Mouse (Mus musculus) MEL (cell line): ENCODE results near the gene Rtel1. TPM values are rescaled to one million over a fixed set of nuclear protein-coding genes. Genes with fewer than 3 reads are reported as not detected.
"Not testable (repeated sequence)": the region's sequence is repeated elsewhere in the genome, so short reads cannot be mapped to it uniquely, and the experiment has no call there.

Source experiments
- DNase-seq: peaks from one replicate; pipeline ENCODE4 v3.0.0; 2011; ENCODE audit warnings: low read depth, low spot score
- H3K27ac ChIP-seq: 2 replicates; pipeline ENCODE4 v1.5.1; 2012; ENCODE audit warnings: low read depth, mild to moderate bottlenecking, control low read depth, low read length, moderate library complexity; ENCODE audit not compliant: control insufficient read depth
- H3K27me3 ChIP-seq, 2 experiments: fragments of 150-350 bp in 1 of 2; sonication (generic) in 1 of 2; 2 replicates each; pipeline ENCODE4 v1.6.1; 2012; ENCODE audit warnings: low read length in 2 of 2, mild to moderate bottlenecking in 2 of 2, improper control_type of control experiment in 1 of 2, moderate library complexity in 1 of 2; ENCODE audit not compliant: insufficient read depth in 2 of 2, control insufficient read depth in 1 of 2
- H3K36me3 ChIP-seq, 2 experiments: 2 replicates each; pipeline ENCODE4 v1.6.1; 2012 to 2014; ENCODE audit warnings: low read length in 2 of 2, improper control_type of control experiment in 1 of 2, inconsistent platforms in 1 of 2, mild to moderate bottlenecking in 1 of 2; ENCODE audit not compliant: insufficient read depth in 2 of 2, control insufficient read depth in 1 of 2
- H3K4me1 ChIP-seq, 2 experiments: fragments of 150-350 bp in 1 of 2; sonication (generic) in 1 of 2; 2 replicates each; pipeline ENCODE4 v1.6.1; 2012; ENCODE audit warnings: low read length in 2 of 2, improper control_type of control experiment in 1 of 2, mild to moderate bottlenecking in 1 of 2; ENCODE audit not compliant: insufficient read depth in 2 of 2, control insufficient read depth in 1 of 2
- H3K4me3 ChIP-seq, 2 experiments: fragments of 150-350 bp in 1 of 2; sonication (generic) in 1 of 2; 2 replicates each; pipeline ENCODE4 v1.5.1; 2012; ENCODE audit warnings: low read depth in 2 of 2, low read length in 2 of 2, mild to moderate bottlenecking in 2 of 2, moderate library complexity in 2 of 2, control low read depth in 1 of 2, improper control_type of control experiment in 1 of 2; ENCODE audit not compliant: control insufficient read depth in 1 of 2, insufficient read depth in 1 of 2
- H3K79me2 ChIP-seq: 2 replicates; pipeline ENCODE4 v1.6.1; 2012; ENCODE audit warnings: mild to moderate bottlenecking, low read length, moderate library complexity; ENCODE audit not compliant: control insufficient read depth, poor library complexity, insufficient read depth
- H3K9ac ChIP-seq: 2 replicates; pipeline ENCODE4 v1.6.1; 2012; ENCODE audit warnings: low read depth, mild to moderate bottlenecking, control low read depth, low read length, moderate library complexity; ENCODE audit not compliant: control insufficient read depth, poor library complexity, severe bottlenecking
- H3K9me3 ChIP-seq: fragments of 150-350 bp; sonication (generic); replicated peaks from 2 replicates; pipeline ENCODE4 v1.6.1; 2012; ENCODE audit warnings: mild to moderate bottlenecking, low read length, improper control_type of control experiment, moderate library complexity; ENCODE audit not compliant: insufficient read depth
- CHD1 ChIP-seq: IDR thresholded peaks from 2 replicates; pipeline ENCODE4 v1.6.1; 2012; ENCODE audit warnings: low read depth, mild to moderate bottlenecking, inconsistent platforms, low read length, improper control_type of control experiment
- CHD2 ChIP-seq: IDR thresholded peaks from 2 replicates; pipeline ENCODE4 v1.6.1; 2011; ENCODE audit warnings: low read length, improper control_type of control experiment
- CTCF ChIP-seq, 3 experiments: IDR thresholded peaks in 2 of 3; conservative IDR thresholded peaks in 1 of 3; 2 replicates each; pipeline ENCODE4 v1.5.1; 2011 to 2012; ENCODE audit warnings: low read length in 3 of 3, low read depth in 2 of 3, mild to moderate bottlenecking in 2 of 3, improper control_type of control experiment in 1 of 3, inconsistent platforms in 1 of 3, mixed read lengths in 1 of 3, moderate library complexity in 1 of 3; ENCODE audit not compliant: control insufficient read depth in 1 of 3, insufficient read depth in 1 of 3, poor library complexity in 1 of 3, severe bottlenecking in 1 of 3
- E2F4 ChIP-seq: IDR thresholded peaks from 2 replicates; pipeline ENCODE4 v1.6.1; 2011; ENCODE audit warnings: low read depth, low read length, improper control_type of control experiment, borderline replicate concordance
- ELF1 ChIP-seq: IDR thresholded peaks from 2 replicates; pipeline ENCODE4 v1.6.1; 2014; ENCODE audit warnings: low read depth, mild to moderate bottlenecking, inconsistent platforms, low read length, improper control_type of control experiment, moderate library complexity
- HCFC1 ChIP-seq: IDR thresholded peaks from 2 replicates; pipeline ENCODE4 v1.6.1; 2012; ENCODE audit warnings: low read depth, mild to moderate bottlenecking, inconsistent platforms, low read length, improper control_type of control experiment, moderate library complexity
- JUND ChIP-seq: IDR thresholded peaks from 2 replicates; pipeline ENCODE4 v1.6.1; 2011; ENCODE audit warnings: low read depth, mild to moderate bottlenecking, improper control_type of control experiment, low read length
- KAT2A ChIP-seq: conservative IDR thresholded peaks from 2 replicates; pipeline ENCODE4 v1.6.1; 2012; ENCODE audit warnings: low read depth, low read length, improper control_type of control experiment, inconsistent platforms
- MAX ChIP-seq: IDR thresholded peaks from 2 replicates; pipeline ENCODE4 v1.6.1; 2011; ENCODE audit warnings: low read length, improper control_type of control experiment
- MXI1 ChIP-seq: IDR thresholded peaks from 2 replicates; pipeline ENCODE4 v1.6.1; 2011; ENCODE audit warnings: mild to moderate bottlenecking, low read depth, low read length, improper control_type of control experiment
- MYB ChIP-seq: IDR thresholded peaks from 2 replicates; pipeline ENCODE4 v1.6.1; 2011; ENCODE audit warnings: mild to moderate bottlenecking, low read depth, low read length, improper control_type of control experiment
- MYC ChIP-seq: IDR thresholded peaks from 2 replicates; pipeline ENCODE4 v1.6.1; 2011; ENCODE audit warnings: low read depth, mild to moderate bottlenecking, low read length, improper control_type of control experiment, moderate library complexity
- NELFE ChIP-seq: IDR thresholded peaks from 2 replicates; pipeline ENCODE4 v1.6.1; 2011; ENCODE audit warnings: low read depth, low read length, improper control_type of control experiment
- NRF1 ChIP-seq: IDR thresholded peaks from 2 replicates; pipeline ENCODE4 v1.6.1; 2014; ENCODE audit warnings: low read depth, mild to moderate bottlenecking, inconsistent platforms, low read length, improper control_type of control experiment, moderate library complexity; ENCODE audit not compliant: poor library complexity, insufficient read depth, severe bottlenecking
- POLR2A ChIP-seq, 2 experiments: IDR thresholded peaks; 2 replicates each; pipeline ENCODE4 v1.6.1; 2011 to 2012; ENCODE audit warnings: low read length in 2 of 2, mild to moderate bottlenecking in 2 of 2, control low read depth in 1 of 2, improper control_type of control experiment in 1 of 2, low read depth in 1 of 2, moderate library complexity in 1 of 2; ENCODE audit not compliant: control insufficient read depth in 1 of 2, insufficient read depth in 1 of 2, poor library complexity in 1 of 2
- POLR2AphosphoS5 ChIP-seq: IDR thresholded peaks from 2 replicates; pipeline ENCODE4 v1.6.1; 2012; ENCODE audit warnings: low read depth, borderline replicate concordance, mild to moderate bottlenecking, inconsistent platforms, low read length, moderate library complexity, mixed read lengths
- SIN3A ChIP-seq: IDR thresholded peaks from 2 replicates; pipeline ENCODE4 v1.6.1; 2012; ENCODE audit warnings: low read length, improper control_type of control experiment, inconsistent platforms
- TAL1 ChIP-seq: IDR thresholded peaks from 2 replicates; pipeline ENCODE4 v1.6.1; 2012; ENCODE audit warnings: mild to moderate bottlenecking, inconsistent platforms, low read length, moderate library complexity, mixed read lengths
- TBP ChIP-seq: IDR thresholded peaks from 2 replicates; pipeline ENCODE4 v1.8.0; 2011; ENCODE audit warnings: low read depth, low read length, improper control_type of control experiment
- TCF12 ChIP-seq: IDR thresholded peaks from 2 replicates; pipeline ENCODE4 v1.6.1; 2014; ENCODE audit warnings: low read depth, mild to moderate bottlenecking, inconsistent platforms, low read length, improper control_type of control experiment, moderate library complexity
- UBTF ChIP-seq: IDR thresholded peaks from 2 replicates; pipeline ENCODE4 v1.6.1; 2012; ENCODE audit warnings: low read depth, mild to moderate bottlenecking, inconsistent platforms, low read length, improper control_type of control experiment, moderate library complexity, borderline replicate concordance; ENCODE audit not compliant: insufficient read depth
- USF2 ChIP-seq, 2 experiments: IDR thresholded peaks; 2 replicates each; pipeline ENCODE4 v1.6.1; 2011 to 2012; ENCODE audit warnings: improper control_type of control experiment in 2 of 2, low read length in 2 of 2, borderline replicate concordance in 1 of 2, inconsistent platforms in 1 of 2, low read depth in 1 of 2, mild to moderate bottlenecking in 1 of 2; ENCODE audit not compliant: insufficient read depth in 1 of 2
- ZKSCAN1 ChIP-seq: IDR thresholded peaks from 2 replicates; pipeline ENCODE4 v1.6.1; 2012; ENCODE audit warnings: low read depth, mild to moderate bottlenecking, inconsistent platforms, low read length, improper control_type of control experiment, moderate library complexity
- ZMIZ1 ChIP-seq: IDR thresholded peaks from 2 replicates; pipeline ENCODE4 v1.6.1; 2012; ENCODE audit warnings: low read depth, mild to moderate bottlenecking, inconsistent platforms, low read length, improper control_type of control experiment, moderate library complexity
- ZNF384 ChIP-seq: IDR thresholded peaks from 2 replicates; pipeline ENCODE4 v1.6.1; 2012; ENCODE audit warnings: low read depth, mild to moderate bottlenecking, inconsistent platforms, low read length, improper control_type of control experiment
- polyA plus RNA-seq, 2 experiments: library from polyadenylated mRNA; stranded (reverse) in 1 of 2; unstranded in 1 of 2; fragments of >175 nt in 1 of 2; fragments of >200 nt in 1 of 2; gene quantifications; 2 replicates each; pipeline versions ENCODE4 v1.2.1 to v1.2.4; 2012; ENCODE audit warnings: low replicate concordance in 2 of 2, low read depth in 1 of 2; ENCODE audit not compliant: insufficient read length in 2 of 2, insufficient read depth in 1 of 2, missing spikeins in 1 of 2
- total RNA-seq: library from RNA; depleted of rRNA; stranded (reverse); fragments of 300-350 nt; gene quantifications from 2 replicates; pipeline ENCODE4 v1.2.3, GENCODE M21; 2012

Rtel1 gene
- total and polyA plus RNA-seq, 3 experiments, result 54.2 to 87.0 TPM; not detected in 1

DNA sequence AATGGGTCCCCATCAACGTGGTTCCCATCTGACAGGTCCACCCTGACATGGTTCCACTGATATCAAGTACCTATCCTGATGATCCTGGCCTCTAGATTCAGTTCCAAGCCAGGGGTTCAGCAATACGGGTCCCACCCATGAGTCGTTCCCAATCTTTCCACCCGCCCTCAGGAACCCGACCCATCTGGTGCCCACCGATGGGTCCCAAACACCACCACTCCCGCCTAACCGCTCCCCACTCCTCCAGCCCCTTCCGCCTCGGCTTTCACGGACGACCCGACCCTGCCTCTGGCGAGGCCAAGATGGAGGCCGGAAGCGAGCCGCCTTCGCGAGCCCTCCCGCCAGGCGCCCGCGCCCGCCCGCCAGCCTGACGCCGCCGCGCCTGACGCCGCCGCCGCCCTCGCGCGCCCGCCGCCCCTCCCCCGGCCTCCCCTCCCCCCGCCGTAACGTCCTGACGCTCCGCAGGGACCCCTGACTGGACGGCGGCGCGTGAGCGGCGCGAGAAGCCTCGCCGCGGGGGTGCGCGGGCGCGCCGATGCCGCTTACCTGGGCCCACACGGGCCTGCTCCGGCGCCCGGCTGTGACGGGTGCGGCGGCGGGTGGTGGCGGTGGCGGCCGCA lies 32.1 kb upstream of the Rtel1 start (continued):
- no peak for TF ChIP-seq MXI1
- TF ChIP-seq CTCF (IDR thresholded peaks at IDR 0.05 in 2 of 3, conservative IDR thresholded peaks at IDR 0.05 in 1 of 3; ENCODE audit: control insufficient read depth in 1 of 3, insufficient read depth in 1 of 3, low read depth in 2 of 3, low read length in 3 of 3, poor library complexity in 1 of 3, severe bottlenecking in 1 of 3), result no peak
- TF ChIP-seq MAX, result peak; percentile 64
- peak; percentile 31; the same call in 1 of the 2 replicates for TF ChIP-seq ELF1
- TF ChIP-seq KAT2A, result no peak
- TF ChIP-seq ZNF384, result no peak
- 0 out of 2 replicates have a peak, but pooled peaks have one; percentile 35 for TF ChIP-seq E2F4
- no peak for TF ChIP-seq POLR2AphosphoS5
- TF ChIP-seq MYB, result no peak
- no peak for TF ChIP-seq USF2 (IDR thresholded peaks at IDR 0.05; ENCODE audit: borderline replicate concordance in 1 of 2, insufficient read depth in 1 of 2, low read depth in 1 of 2, low read length in 2 of 2)
- no peak for TF ChIP-seq UBTF
- peak; percentile 74 for TF ChIP-seq HCFC1
- no peak for TF ChIP-seq TAL1
- no peak for TF ChIP-seq NRF1
- TF ChIP-seq JUND, result no peak
- TF ChIP-seq CHD2, result no peak
- no peak for TF ChIP-seq CHD1
- no peak for TF ChIP-seq ZKSCAN1
- TF ChIP-seq, all 39 proteins: peak for 12

DNA sequence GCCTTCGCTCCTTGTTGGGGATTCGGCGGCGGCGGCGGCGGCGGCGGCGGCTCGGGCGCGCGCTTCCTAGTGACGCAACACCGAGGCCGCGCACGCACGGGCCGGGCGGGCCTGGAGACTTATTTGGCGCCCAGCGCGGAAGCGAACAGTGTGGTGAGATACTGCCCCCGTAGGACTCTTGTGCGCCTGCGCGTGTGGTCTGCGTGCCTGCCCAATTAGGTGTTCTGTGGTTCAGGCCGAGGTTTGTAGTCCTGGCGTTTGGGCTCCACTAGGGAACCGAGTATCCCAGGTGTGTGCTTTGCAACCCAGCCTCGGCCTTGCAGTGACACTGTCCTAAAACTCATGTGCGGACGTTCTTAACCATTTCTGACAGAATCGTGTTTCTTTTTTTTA lies 31.6 kb upstream of the Rtel1 start, which contains the start of gene Gmeb2:
Gene Gmeb2 (minus strand): TSS at position 78 of the 393 bp plus-strand sequence.
- Histone ChIP-seq H3K4me1 (peaks cover 2 to 13% of the 10 kb centered on the region in 2 experiments; a peak in 3 of 4 replicates), H3K36me3 (peaks cover 0 to 17% of the 10 kb centered on the region in 2 experiments; a peak in 3 of 4 replicates), H3K27ac (peak within 1 kb of the TSS; percentile 92), H3K79me2 (peaks cover 18% of the 10 kb centered on the region), H3K9ac (peak within 1 kb of the TSS; percentile 95), H3K4me3 (peak within 1 kb of the TSS; percentile 91)
- H3K9me3 ChIP-seq, H3K27me3 ChIP-seq: not testable (repeated sequence)
- TF ChIP-seq TCF12, result peak; percentile 47; the same call in 1 of the 2 replicates
- peak; percentile 84 for TF ChIP-seq ELF1
- 0 out of 2 replicates have a peak, but pooled peaks have one; percentile 41 for TF ChIP-seq MYC
- peak; percentile 78 for TF ChIP-seq SIN3A
- peak; percentile 87 for TF ChIP-seq NELFE
- peak; percentile 78; the same call in 1 of the 2 replicates for TF ChIP-seq ZMIZ1
- TF ChIP-seq TBP, result peak; percentile 72
- peak; percentile 86 for TF ChIP-seq MXI1
- peak; percentile 56 to 65 for TF ChIP-seq POLR2A (IDR thresholded peaks at IDR 0.05; ENCODE audit: control insufficient read depth in 1 of 2, insufficient read depth in 1 of 2, low read depth in 1 of 2, low read length in 2 of 2, poor library complexity in 1 of 2)
- 0 out of 2 replicates have a peak, but pooled peaks have one; percentile 35 for TF ChIP-seq MAX
- peak; percentile 79 for TF ChIP-seq HCFC1
- TF ChIP-seq KAT2A, result 0 out of 2 replicates have a peak, but pooled peaks have one; percentile 12
- peak; percentile 79 for TF ChIP-seq NRF1
- peak; percentile 98 for DNase-seq
